Mouse (Mus musculus) midbrain, embryonic 14.5 days (tissue): Measurements from ENCODE around the gene Nbea. TPM values are rescaled to one million over a fixed set of nuclear protein-coding genes. Genes with fewer than 3 reads are reported as not detected.

Experiments
- ATAC-seq: fragments of 200-750 bp; cut with Nextera tagmentation; 2 replicates; pipeline ENCODE4 v1.8.0; 2017; ENCODE audit warnings: moderate number of reproducible peaks, moderate library complexity; ENCODE audit not compliant: low FRiP score, low TSS enrichment
- DNase-seq: peaks from one replicate; pipeline ENCODE4 v3.0.0-alpha.2; 2015
- H3K27ac ChIP-seq: fragments of 300-500 bp; sonication (generic); replicated peaks from 2 replicates; pipeline ENCODE4 v1.5.1; 2014; ENCODE audit warnings: mild to moderate bottlenecking, low read depth, low read length, moderate library complexity
- H3K27me3 ChIP-seq: fragments of 300-500 bp; sonication (generic); 2 replicates; pipeline ENCODE4 v1.6.1; 2014; ENCODE audit warnings: low read length, control low read depth, mixed read lengths; ENCODE audit not compliant: control insufficient read depth, insufficient read depth
- H3K36me3 ChIP-seq: fragments of 300-500 bp; sonication (generic); 2 replicates; pipeline ENCODE4 v1.6.1; 2014; ENCODE audit warnings: low read length, control low read depth; ENCODE audit not compliant: control insufficient read depth, insufficient read depth
- H3K4me1 ChIP-seq: fragments of 300-500 bp; sonication (generic); 2 replicates; pipeline ENCODE4 v1.6.1; 2014; ENCODE audit warnings: mild to moderate bottlenecking, antibody characterized with exemption, low read length, control low read depth; ENCODE audit not compliant: control insufficient read depth, insufficient read depth
- H3K4me2 ChIP-seq: fragments of 300-500 bp; sonication (generic); 2 replicates; pipeline ENCODE4 v1.6.1; 2014; ENCODE audit warnings: mild to moderate bottlenecking, low read length, moderate library complexity
- H3K4me3 ChIP-seq: fragments of 300-500 bp; sonication (generic); replicated peaks from 2 replicates; pipeline ENCODE4 v1.5.1; 2014; ENCODE audit warnings: low read depth, low read length
- H3K9ac ChIP-seq: fragments of 300-500 bp; sonication (generic); replicated peaks from 2 replicates; pipeline ENCODE4 v1.6.1; 2014; ENCODE audit warnings: mild to moderate bottlenecking, low read length, moderate library complexity
- H3K9me3 ChIP-seq: fragments of 300-500 bp; sonication (generic); 2 replicates; pipeline ENCODE4 v1.6.1; 2016; ENCODE audit warnings: low read length, control low read depth, mixed read lengths; ENCODE audit not compliant: control insufficient read depth
- WGBS: fragments of 180-500 bp; shearing (Covaris S2); extraction: QIAGEN DNeasy Blood & Tissue Kit; methylation state at CpG from one replicate; pipeline ENCODE4 v1.1.7; 2014; 5-methylcytosine and 5-hydroxymethylcytosine counted together
- polyA plus RNA-seq: library from polyadenylated mRNA; unstranded; fragments of >200 nt; fragmentation: Nextera tagmentation; extraction: Ambion mirVana; gene quantifications from 2 replicates; pipeline ENCODE4 v1.2.1, GENCODE M21; 2014

Nbea gene
- polyA plus RNA-seq, 1 experiment from 2014 or later = 106 TPM

DNA sequence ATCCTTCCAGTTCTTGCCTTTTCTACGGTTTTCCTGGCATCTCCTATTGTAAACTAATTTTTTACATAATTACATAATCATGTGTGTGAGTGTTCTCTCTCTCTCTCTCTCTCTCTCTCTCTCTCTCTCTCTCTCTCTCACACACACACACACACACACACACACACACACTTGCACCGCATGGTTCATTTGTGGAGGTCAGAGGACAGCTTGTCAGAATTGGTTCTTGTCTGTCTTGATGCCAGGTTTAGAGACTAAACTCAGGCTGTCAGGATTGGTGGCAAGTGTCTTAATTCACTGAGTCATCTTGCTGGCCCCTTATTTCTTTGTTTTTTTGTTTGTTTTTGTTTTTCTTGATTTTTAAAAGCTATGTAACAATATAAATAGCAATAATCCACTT lies 388.7 kb downstream of the Nbea start:
- no peaks in the 10 kb centered on the region for H3K9me3 ChIP-seq
- WGBS = 57% methylated on average over 2 of the region's 2 CpGs
- no peaks in the 10 kb centered on the region for H3K27me3 ChIP-seq
- no peak overlapping the region for H3K27ac ChIP-seq
- DNase-seq (no peak), ATAC-seq (no peak)
- no peak overlapping the region for H3K4me2 ChIP-seq
- H3K4me1 ChIP-seq = peaks cover 14% of the 10 kb centered on the region
- no peaks in the 10 kb centered on the region for H3K36me3 ChIP-seq
- H3K9ac ChIP-seq = no peak overlapping the region
- H3K4me3 ChIP-seq = no peak overlapping the region

- H3K27me3 ChIP-seq = no peaks in the 10 kb centered on the region
- no peaks in the 10 kb centered on the region for H3K36me3 ChIP-seq
- H3K4me1 ChIP-seq = peaks cover 20% of the 10 kb centered on the region
- H3K4me2 ChIP-seq = no peak overlapping the region
- peak overlapping the region; percentile 6; the same call in 1 of the 2 replicates for H3K9ac ChIP-seq
- ATAC-seq = no peak
- H3K4me3 ChIP-seq = no peak overlapping the region
- no peak for DNase-seq
- 49% methylated on average over 7 of the region's 7 CpGs for WGBS
- H3K9me3 ChIP-seq = no peaks in the 10 kb centered on the region
- peak overlapping the region; percentile 42; the same call in 1 of the 2 replicates for H3K27ac ChIP-seq
Measured at GRCm38 (mm10) chr3:55793842-55794575, 389.5 kb downstream of the Nbea start.

- H3K4me3 ChIP-seq = no peak overlapping the region
- H3K27ac ChIP-seq = no peak overlapping the region
- H3K4me2 ChIP-seq = no peak overlapping the region
- H3K36me3 ChIP-seq = no peaks in the 10 kb centered on the region
- DNase-seq = no peak
- ATAC-seq = no peak
- H3K9ac ChIP-seq = no peak overlapping the region
- no peaks in the 10 kb centered on the region for H3K9me3 ChIP-seq
- H3K27me3 ChIP-seq = no peaks in the 10 kb centered on the region
- H3K4me1 ChIP-seq = peaks cover 25% of the 10 kb centered on the region
- 79% methylated on average over 5 of the region's 5 CpGs for WGBS
Measured at GRCm38 (mm10) chr3:55792251-55792650, 391.2 kb downstream of the Nbea start.

DNA sequence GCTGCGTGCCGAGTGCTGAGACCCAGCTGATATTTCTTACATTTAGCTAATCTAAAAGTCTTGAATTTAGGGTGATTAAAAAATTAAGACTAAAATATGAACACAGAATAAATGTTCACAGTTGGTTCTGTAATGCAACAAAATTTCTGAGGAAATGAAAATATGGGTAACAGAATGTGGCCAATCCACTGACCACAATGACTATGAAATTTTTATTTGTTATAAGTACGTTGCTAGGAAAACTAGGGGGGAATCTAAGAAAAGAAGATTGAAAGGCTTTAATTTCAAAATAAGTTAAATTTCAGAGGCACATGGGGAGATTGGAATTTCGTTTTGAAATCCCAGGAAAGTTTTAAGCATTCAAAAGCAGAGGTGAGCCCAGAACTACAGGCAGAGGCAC lies 392.9 kb downstream of the Nbea start:
- Histone ChIP-seq H3K9me3 (no peaks in the 10 kb centered on the region), H3K4me2 (no peak overlapping the region), H3K9ac (no peak overlapping the region), H3K27me3 (no peaks in the 10 kb centered on the region), H3K36me3 (no peaks in the 10 kb centered on the region), H3K4me3 (no peak overlapping the region), H3K27ac (peak overlapping the region; percentile 82; the same call in 1 of the 2 replicates), H3K4me1 (peaks cover 25% of the 10 kb centered on the region)
- ATAC-seq (no peak), DNase-seq (no peak)
- WGBS = 81% methylated on average over 4 of the region's 4 CpGs

GRCm38 (mm10) chr3:55789856-55790255 lies 393.6 kb downstream of the Nbea start:
- Histone ChIP-seq H3K9ac (no peak overlapping the region; the same call in 1 of the 2 replicates), H3K4me1 (peaks cover 25% of the 10 kb centered on the region), H3K4me3 (no peak overlapping the region), H3K27ac (peak overlapping the region; percentile 82), H3K27me3 (no peaks in the 10 kb centered on the region), H3K9me3 (no peaks in the 10 kb centered on the region), H3K36me3 (no peaks in the 10 kb centered on the region), H3K4me2 (no peak overlapping the region; the same call in 1 of the 2 replicates)
- 12% methylated on average over 2 of the region's 2 CpGs for WGBS
- ATAC-seq (no peak), DNase-seq (peak; percentile 60)

DNA sequence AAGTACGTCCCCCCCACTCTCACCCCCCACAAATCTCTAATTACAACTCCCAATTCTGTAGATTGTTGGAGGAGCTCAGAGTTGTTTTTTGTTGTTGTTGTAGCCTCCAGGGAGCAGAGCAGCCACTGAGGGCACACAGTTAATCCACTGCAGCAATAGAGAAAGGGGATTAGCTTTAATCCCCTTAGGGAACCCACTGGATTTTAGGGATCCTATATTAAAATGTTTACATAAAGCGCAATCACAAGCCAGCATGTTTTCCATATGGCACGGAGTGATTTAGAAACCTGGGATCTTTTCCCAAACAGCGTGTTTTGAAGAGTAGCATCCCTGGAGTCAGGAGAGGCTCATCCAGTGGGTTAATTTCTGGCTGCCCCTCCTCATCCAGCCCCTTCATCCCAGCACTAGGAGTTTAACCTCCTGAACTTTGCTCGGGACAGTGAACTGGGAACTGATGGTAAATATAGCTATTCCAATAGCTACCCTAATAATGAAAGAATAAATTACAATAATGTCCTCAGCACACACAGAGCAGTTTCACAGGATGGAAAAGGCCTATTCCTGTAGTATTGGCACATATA lies 394.8 kb downstream of the Nbea start:
- no peaks in the 10 kb centered on the region for H3K27me3 ChIP-seq
- H3K9me3 ChIP-seq = no peaks in the 10 kb centered on the region
- no peaks in the 10 kb centered on the region for H3K36me3 ChIP-seq
- ATAC-seq (no peak), DNase-seq (peak; percentile 74)
- 4% methylated on average over 5 of the region's 5 CpGs for WGBS
- H3K4me1 ChIP-seq = peaks cover 23% of the 10 kb centered on the region
- peak overlapping the region; percentile 82 for H3K27ac ChIP-seq
- no peak overlapping the region for H3K4me3 ChIP-seq
- peak overlapping the region; percentile 81 for H3K4me2 ChIP-seq
- H3K9ac ChIP-seq = peak overlapping the region; percentile 10; the same call in 1 of the 2 replicates

- Histone ChIP-seq H3K27me3 (no peaks in the 10 kb centered on the region), H3K9me3 (no peaks in the 10 kb centered on the region), H3K4me2 (peak overlapping the region; percentile 81), H3K9ac (peak overlapping the region; percentile 97), H3K36me3 (no peaks in the 10 kb centered on the region), H3K27ac (peak overlapping the region; percentile 99), H3K4me1 (peaks cover 19% of the 10 kb centered on the region), H3K4me3 (peak overlapping the region; percentile 48)
- DNase-seq (no peak), ATAC-seq (no peak)
- WGBS = 8% methylated on average over 4 of the region's 4 CpGs
Measured at GRCm38 (mm10) chr3:55788214-55788586, 395.3 kb downstream of the Nbea start.

- DNase-seq = peak; percentile 82
- H3K27me3 ChIP-seq = no peaks in the 10 kb centered on the region
- H3K4me1 ChIP-seq = peaks cover 19% of the 10 kb centered on the region
- H3K4me2 ChIP-seq = peak overlapping the region; percentile 81
- no peaks in the 10 kb centered on the region for H3K9me3 ChIP-seq
- H3K27ac ChIP-seq = peak overlapping the region; percentile 99
- peak; percentile 66 for ATAC-seq
- peak overlapping the region; percentile 97 for H3K9ac ChIP-seq
- peak overlapping the region; percentile 48 for H3K4me3 ChIP-seq
- no peaks in the 10 kb centered on the region for H3K36me3 ChIP-seq
- 1% methylated on average over 54 of the region's 54 CpGs for WGBS
Measured at GRCm38 (mm10) chr3:55787487-55788213, 395.9 kb downstream of the Nbea start.
